Mouse (Mus musculus) limb, embryonic 14.5 days (tissue): ENCODE data around the gene Akap13. TPM values are rescaled to one million over a fixed set of nuclear protein-coding genes. Genes with fewer than 3 reads are reported as not detected.

Experiments used
- ATAC-seq: fragments of 200-750 bp; cut with Nextera tagmentation; 2 replicates; pipeline ENCODE4 v1.8.0; 2017; ENCODE audit warnings: low read depth, moderate number of reproducible peaks, moderate TSS enrichment; ENCODE audit not compliant: low FRiP score
- DNase-seq: peaks from one replicate; pipeline ENCODE4 v3.0.0-alpha.2; 2015; ENCODE audit warnings: low spot score
- H3K27ac ChIP-seq: fragments of 300-500 bp; sonication (generic); replicated peaks from 2 replicates; pipeline ENCODE4 v1.5.1; 2014; ENCODE audit warnings: low read depth, mild to moderate bottlenecking, low read length, moderate library complexity, mixed read lengths
- H3K27me3 ChIP-seq: fragments of 300-500 bp; sonication (generic); 2 replicates; pipeline ENCODE4 v1.6.1; 2014; ENCODE audit warnings: low read length, mixed read lengths; ENCODE audit not compliant: control insufficient read depth, insufficient read depth
- H3K36me3 ChIP-seq: fragments of 300-500 bp; sonication (generic); 2 replicates; pipeline ENCODE4 v1.6.1; 2014; ENCODE audit warnings: mild to moderate bottlenecking, low read length, moderate library complexity, mixed read lengths; ENCODE audit not compliant: control insufficient read depth, insufficient read depth
- H3K4me1 ChIP-seq: fragments of 300-500 bp; sonication (generic); 2 replicates; pipeline ENCODE4 v1.6.1; 2014; ENCODE audit warnings: antibody characterized with exemption, low read length, mixed read lengths; ENCODE audit not compliant: control insufficient read depth, insufficient read depth
- H3K4me2 ChIP-seq: fragments of 300-500 bp; sonication (generic); replicated peaks from 2 replicates; pipeline ENCODE4 v1.6.1; 2014; ENCODE audit warnings: low read depth, mild to moderate bottlenecking, low read length, moderate library complexity; ENCODE audit not compliant: severe bottlenecking
- H3K4me3 ChIP-seq: fragments of 300-500 bp; sonication (generic); replicated peaks from 2 replicates; pipeline ENCODE4 v1.5.1; 2014; ENCODE audit warnings: low read length
- H3K9ac ChIP-seq: fragments of 300-500 bp; sonication (generic); 2 replicates; pipeline ENCODE4 v1.6.1; 2014; ENCODE audit warnings: mild to moderate bottlenecking, low read depth, low read length, moderate library complexity; ENCODE audit not compliant: severe bottlenecking
- H3K9me3 ChIP-seq: fragments of 300-500 bp; sonication (generic); 2 replicates; pipeline ENCODE4 v1.6.1; 2016; ENCODE audit warnings: low read length; ENCODE audit not compliant: control insufficient read depth
- POLR2A ChIP-seq: fragments of 200-500 bp; IDR thresholded peaks from 2 replicates; pipeline ENCODE4 v1.8.0; 2012; ENCODE audit warnings: inconsistent platforms, mild to moderate bottlenecking, moderate library complexity, borderline replicate concordance; ENCODE audit not compliant: insufficient read depth, insufficient read length; ENCODE audit errors: extremely low read depth
- WGBS: fragments of 180-500 bp; shearing (Covaris S2); extraction: QIAGEN DNeasy Blood & Tissue Kit; methylation state at CpG from one replicate; pipeline ENCODE4 v1.1.7; 2014; 5-methylcytosine and 5-hydroxymethylcytosine counted together
- polyA plus RNA-seq, 2 experiments: library from polyadenylated mRNA; depleted of rRNA in 1 of 2; stranded (reverse) in 1 of 2; unstranded in 1 of 2; fragments of >200 nt; fragmentation: Nextera tagmentation in 1 of 2; extraction: Ambion mirVana in 1 of 2; gene quantifications; 2 replicates each; pipeline versions ENCODE4 v1.2.1 to v1.2.3; 2012 to 2014

The Akap13 gene
- polyA plus RNA-seq, 2 experiments, result 18.7 to 51.4 TPM

GRCm38 (mm10) chr7:75529857-75530437 lies 74.6 kb downstream of the Akap13 start:
- no peak overlapping the region for H3K27ac ChIP-seq
- H3K9ac ChIP-seq, result no peak overlapping the region
- H3K27me3 ChIP-seq, result no peaks in the 10 kb centered on the region
- H3K4me1 ChIP-seq, result peaks cover 17% of the 10 kb centered on the region
- no peaks in the 10 kb centered on the region for H3K36me3 ChIP-seq
- WGBS, result 87% methylated on average over 7 of the region's 7 CpGs
- no peak for TF ChIP-seq POLR2A
- no peaks in the 10 kb centered on the region for H3K9me3 ChIP-seq
- H3K4me3 ChIP-seq, result no peak overlapping the region
- DNase-seq, result no peak
- no peak overlapping the region for H3K4me2 ChIP-seq
- ATAC-seq, result no peak

GRCm38 (mm10) chr7:75530642-75531041 lies 75.3 kb downstream of the Akap13 start:
- Histone ChIP-seq H3K27ac (no peak overlapping the region), H3K27me3 (no peaks in the 10 kb centered on the region), H3K9ac (no peak overlapping the region), H3K9me3 (no peaks in the 10 kb centered on the region), H3K4me3 (no peak overlapping the region), H3K4me1 (peaks cover 17% of the 10 kb centered on the region), H3K36me3 (no peaks in the 10 kb centered on the region), H3K4me2 (no peak overlapping the region)
- DNase-seq (no peak), ATAC-seq (no peak)
- 80% methylated on average over 3 of the region's 3 CpGs for WGBS
- no peak for TF ChIP-seq POLR2A

GRCm38 (mm10) chr7:75533079-75533478 lies 77.7 kb downstream of the Akap13 start:
- Histone ChIP-seq H3K27me3 (no peaks in the 10 kb centered on the region), H3K9me3 (no peaks in the 10 kb centered on the region), H3K4me1 (peaks cover 9% of the 10 kb centered on the region), H3K27ac (no peak overlapping the region), H3K36me3 (no peaks in the 10 kb centered on the region), H3K4me2 (no peak overlapping the region), H3K9ac (no peak overlapping the region), H3K4me3 (no peak overlapping the region)
- DNase-seq (no peak), ATAC-seq (no peak)
- WGBS, result 81% methylated on average over 5 of the region's 5 CpGs
- TF ChIP-seq POLR2A, result no peak

GRCm38 (mm10) chr7:75536298-75536697 lies 81.0 kb downstream of the Akap13 start:
- Histone ChIP-seq H3K4me3 (no peak overlapping the region), H3K4me1 (0 out of 2 replicates have a peak, but pooled peaks cover 2% of the 10 kb centered on the region), H3K27me3 (no peaks in the 10 kb centered on the region), H3K36me3 (no peaks in the 10 kb centered on the region), H3K4me2 (no peak overlapping the region), H3K9ac (no peak overlapping the region), H3K9me3 (no peaks in the 10 kb centered on the region), H3K27ac (no peak overlapping the region)
- 85% methylated on average over 5 of the region's 5 CpGs for WGBS
- DNase-seq, result no peak
- no peak for TF ChIP-seq POLR2A
- ATAC-seq, result no peak

GRCm38 (mm10) chr7:75537567-75537966 lies 82.2 kb downstream of the Akap13 start:
- 87% methylated on average over 2 of the region's 2 CpGs for WGBS
- Histone ChIP-seq H3K4me1 (0 out of 2 replicates have a peak, but pooled peaks cover 2% of the 10 kb centered on the region), H3K27ac (no peak overlapping the region), H3K9me3 (no peaks in the 10 kb centered on the region), H3K36me3 (no peaks in the 10 kb centered on the region), H3K4me3 (no peak overlapping the region), H3K27me3 (no peaks in the 10 kb centered on the region), H3K4me2 (no peak overlapping the region), H3K9ac (no peak overlapping the region)
- DNase-seq (no peak), ATAC-seq (no peak)
- TF ChIP-seq POLR2A, result no peak
